Mouse (Mus musculus) right cerebral cortex, postnatal 25 days (tissue): ENCODE measurements around the gene Cd79b.
"Not testable (repeated sequence)": the region's sequence is repeated elsewhere in the genome, so short reads cannot be mapped to it uniquely, and the experiment has no call there.

ENCODE experiments used
- DNase-seq: peaks from one replicate; pipeline ENCODE4 v3.0.0; 2022

Cd79b gene

GRCm38 (mm10) chr11:106314333-106314812 is at the start of gene Cd79b:
Cd79b (minus strand) TSS chr11:106314762.
- no peak for DNase-seq

GRCm38 (mm10) chr11:106359350-106359749 is 44.8 kb upstream of the Cd79b start:
- DNase-seq = no peak

- no peak for DNase-seq
These were observed 41.0 kb upstream of the Cd79b start for GRCm38 (mm10) chr11:106355382-106356128.

GRCm38 (mm10) chr11:106354181-106354580 is 39.6 kb upstream of the Cd79b start:
- no peak for DNase-seq

GRCm38 (mm10) chr11:106353188-106353587 is 38.6 kb upstream of the Cd79b start, which contains the start of gene Scn4a:
Scn4a (minus strand) TSS chr11:106353288.
- no peak for DNase-seq

GRCm38 (mm10) chr11:106351941-106352340 is 37.4 kb upstream of the Cd79b start:
- DNase-seq = no peak

- no peak for DNase-seq
These were observed 36.7 kb upstream of the Cd79b start for GRCm38 (mm10) chr11:106351253-106351652.

GRCm38 (mm10) chr11:106350853-106351252 is 36.3 kb upstream of the Cd79b start:
- no peak for DNase-seq

GRCm38 (mm10) chr11:106349772-106350171 is 35.2 kb upstream of the Cd79b start:
- DNase-seq = no peak

GRCm38 (mm10) chr11:106344910-106345309 is 30.3 kb upstream of the Cd79b start:
- DNase-seq = no peak

GRCm38 (mm10) chr11:106340990-106341520 is 26.5 kb upstream of the Cd79b start:
- no peak for DNase-seq

- DNase-seq = not testable (repeated sequence)
These were observed 24.8 kb upstream of the Cd79b start for GRCm38 (mm10) chr11:106339323-106339722.

- no peak for DNase-seq
These were observed 24.3 kb upstream of the Cd79b start for GRCm38 (mm10) chr11:106338870-106339269.

GRCm38 (mm10) chr11:106338029-106338428 is 23.5 kb upstream of the Cd79b start:
- DNase-seq = no peak

GRCm38 (mm10) chr11:106334066-106334465 is 19.5 kb upstream of the Cd79b start:
- DNase-seq = no peak

- DNase-seq = no peak
These were observed 17.9 kb upstream of the Cd79b start for GRCm38 (mm10) chr11:106332458-106332857.

- no peak for DNase-seq
These were observed 15.1 kb upstream of the Cd79b start for GRCm38 (mm10) chr11:106329682-106330081.

- no peak for DNase-seq
These were observed 14.6 kb upstream of the Cd79b start for GRCm38 (mm10) chr11:106329128-106329527.

GRCm38 (mm10) chr11:106328521-106328920 is 14.0 kb upstream of the Cd79b start:
- no peak for DNase-seq

- no peak for DNase-seq
These were observed 11.9 kb upstream of the Cd79b start for GRCm38 (mm10) chr11:106326475-106326874.

GRCm38 (mm10) chr11:106325566-106326206 is 11.1 kb upstream of the Cd79b start:
- DNase-seq = peak; percentile 34

GRCm38 (mm10) chr11:106324858-106325257 is 10.3 kb upstream of the Cd79b start:
- no peak for DNase-seq

- peak; percentile 26 for DNase-seq
These were observed 4.1 kb upstream of the Cd79b start for GRCm38 (mm10) chr11:106318406-106319366.
